Mouse (Mus musculus) layer of hippocampus, postnatal 36 days (tissue): ENCODE results near the gene Exosc5. TPM values are rescaled to one million over a fixed set of nuclear protein-coding genes. Genes with fewer than 3 reads are reported as not detected.
A peak's percentile ranks its signal among the peaks of the same experiment; 100 is the strongest.

Experiments used
- DNase-seq, 2 experiments: peaks; one replicate each; pipeline ENCODE4 v3.0.0; 2022
- total RNA-seq, 2 experiments: library from RNA; stranded (reverse); gene quantifications; 2 replicates each; pipeline ENCODE4 v1.2.3; 2021

Exosc5 gene
- total RNA-seq: 10 to 100 TPM; 28.6 to 28.7 TPM

DNA sequence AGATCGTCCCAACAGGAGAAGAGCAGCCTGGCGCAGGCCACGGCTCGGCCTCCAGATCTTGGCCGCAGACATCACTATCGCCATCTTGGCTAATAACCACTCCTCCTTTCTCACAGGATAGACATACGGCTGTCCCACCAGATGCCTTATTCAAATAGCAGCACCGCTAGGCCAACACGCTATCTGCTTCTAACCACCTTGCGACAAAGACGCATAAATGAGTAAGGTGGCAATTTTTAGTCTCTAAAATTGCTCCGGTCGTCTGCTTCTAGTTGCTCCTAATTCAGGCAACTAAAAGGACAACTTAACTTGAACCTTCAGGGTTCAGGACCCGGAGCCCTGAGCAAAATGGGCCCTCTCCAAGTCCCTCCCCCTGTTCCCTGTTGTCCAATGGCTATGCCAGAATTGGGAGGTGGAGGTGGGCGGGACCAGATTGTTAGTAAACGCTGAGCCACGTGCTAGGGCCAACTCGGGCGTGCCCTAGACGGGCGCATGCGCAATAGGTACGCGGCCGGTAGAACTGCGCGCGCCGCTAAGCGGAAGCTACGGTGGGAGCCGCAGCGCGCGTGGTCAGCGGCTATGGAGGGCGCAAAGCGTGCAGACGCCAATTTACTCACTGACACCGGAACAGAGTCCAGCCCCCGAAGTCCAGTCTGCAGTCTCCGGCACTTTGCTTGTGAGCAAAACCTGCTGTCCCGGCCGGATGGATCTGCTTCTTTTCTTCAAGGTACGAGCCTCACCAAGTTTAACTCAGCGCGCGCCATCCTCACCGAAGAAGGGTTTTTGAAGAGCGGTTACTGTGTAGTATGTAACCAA, at the start of gene Exosc5, which contains the start of gene Bckdha:
Gene Exosc5 (plus strand): TSS at position 508 of the 816 bp plus-strand sequence.
Gene Bckdha (minus strand): TSS at position 325 of the 816 bp plus-strand sequence.
- DNase-seq: peak; percentile 99

GRCm38 (mm10) chr7:25610056-25610455, 48.9 kb upstream of the Exosc5 start:
- no peak for DNase-seq

- no peak for DNase-seq
These were observed 47.5 kb upstream of the Exosc5 start for GRCm38 (mm10) chr7:25611501-25611900.

- DNase-seq: no peak
These were observed 44.9 kb upstream of the Exosc5 start for GRCm38 (mm10) chr7:25614086-25614485.

DNA sequence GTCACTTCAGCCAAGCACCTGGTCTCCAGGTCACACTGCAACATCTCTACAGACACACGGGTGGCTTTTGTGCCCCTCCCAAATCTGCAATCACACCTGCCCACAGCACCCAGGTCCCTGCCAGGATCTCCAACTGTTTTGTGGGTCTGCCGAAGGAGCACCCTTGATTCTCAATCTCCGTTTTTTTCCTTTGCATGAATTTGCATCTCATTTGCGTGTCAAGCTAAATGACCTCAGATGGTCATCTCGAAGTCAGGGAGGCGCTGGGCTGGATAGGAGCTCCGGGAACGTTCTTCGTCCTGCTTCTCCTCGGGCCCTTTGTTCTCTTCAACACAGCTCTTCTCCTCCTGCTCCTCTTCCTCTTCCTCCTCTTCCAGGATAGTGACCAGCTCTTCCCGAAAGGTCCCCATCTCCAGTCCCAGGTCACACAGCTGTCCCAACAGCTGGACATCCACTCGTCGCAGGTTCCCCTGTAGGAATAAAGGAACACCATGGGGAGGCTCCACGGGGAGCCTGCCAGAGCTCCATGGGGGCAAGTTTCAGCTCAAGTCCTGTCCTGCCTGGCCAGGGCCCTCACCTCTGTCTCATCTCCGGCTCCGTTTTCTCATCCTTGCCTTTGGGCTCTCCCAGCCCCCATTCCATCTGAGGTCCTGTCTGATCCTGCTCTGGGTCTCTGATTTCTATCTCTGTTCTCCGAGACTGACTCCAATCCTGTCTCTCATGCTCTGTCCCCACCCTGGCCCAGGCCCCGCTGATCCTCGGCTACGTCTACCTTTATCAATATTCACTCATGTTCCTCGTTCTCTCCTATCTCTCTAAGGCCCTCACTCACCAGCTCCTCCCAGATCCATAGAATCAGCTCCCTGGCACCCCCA, 43.9 kb upstream of the Exosc5 start:
- DNase-seq: no peak

GRCm38 (mm10) chr7:25615706-25616011, 43.3 kb upstream of the Exosc5 start, which contains the start of gene Erich4:
Erich4 (minus strand) TSS chr7:25615892.
- no peak for DNase-seq

- no peak for DNase-seq
These were observed 41.4 kb upstream of the Exosc5 start for GRCm38 (mm10) chr7:25617376-25618160.

GRCm38 (mm10) chr7:25618865-25619721, 39.9 kb upstream of the Exosc5 start, which contains the start of gene Dmac2:
Dmac2 (plus strand) TSS chr7:25619414.
- DNase-seq: peak; percentile 91 to 92

DNA sequence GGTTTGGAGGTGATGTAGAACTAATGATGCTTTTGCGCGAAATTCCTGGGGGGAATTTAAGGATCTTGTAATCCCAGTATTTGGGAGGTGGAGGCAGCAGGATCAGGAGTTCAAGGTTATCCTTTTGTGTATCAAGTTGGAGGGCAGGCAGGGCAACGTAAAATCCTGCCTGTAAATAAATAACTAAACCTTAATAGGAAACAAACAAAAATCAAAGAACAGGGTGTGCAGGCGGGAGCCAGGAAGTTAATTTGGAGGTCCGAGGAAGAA, 39.3 kb upstream of the Exosc5 start:
- DNase-seq: no peak

GRCm38 (mm10) chr7:25620101-25620500, 38.9 kb upstream of the Exosc5 start:
- DNase-seq: no peak

DNA sequence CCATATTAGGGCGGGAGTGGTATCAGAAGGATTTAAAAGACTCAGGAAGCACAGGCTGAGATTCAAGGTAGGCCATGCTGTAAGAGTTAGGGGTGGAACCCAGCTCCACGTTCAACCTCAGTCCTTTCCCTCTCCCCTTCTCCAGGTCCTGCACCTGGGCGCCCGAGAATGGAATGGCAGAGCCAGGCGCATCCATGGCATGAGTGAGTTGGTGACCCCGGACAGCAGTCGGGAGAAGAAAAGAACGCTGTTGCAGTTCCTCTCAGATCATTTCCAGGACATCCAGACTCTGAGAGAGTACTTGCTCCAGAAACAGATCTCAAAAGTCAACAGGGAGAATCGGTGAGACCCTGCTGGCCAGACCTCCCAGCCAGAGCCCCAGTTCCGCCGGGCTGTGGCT, 38.2 kb upstream of the Exosc5 start:
- DNase-seq: no peak

DNA sequence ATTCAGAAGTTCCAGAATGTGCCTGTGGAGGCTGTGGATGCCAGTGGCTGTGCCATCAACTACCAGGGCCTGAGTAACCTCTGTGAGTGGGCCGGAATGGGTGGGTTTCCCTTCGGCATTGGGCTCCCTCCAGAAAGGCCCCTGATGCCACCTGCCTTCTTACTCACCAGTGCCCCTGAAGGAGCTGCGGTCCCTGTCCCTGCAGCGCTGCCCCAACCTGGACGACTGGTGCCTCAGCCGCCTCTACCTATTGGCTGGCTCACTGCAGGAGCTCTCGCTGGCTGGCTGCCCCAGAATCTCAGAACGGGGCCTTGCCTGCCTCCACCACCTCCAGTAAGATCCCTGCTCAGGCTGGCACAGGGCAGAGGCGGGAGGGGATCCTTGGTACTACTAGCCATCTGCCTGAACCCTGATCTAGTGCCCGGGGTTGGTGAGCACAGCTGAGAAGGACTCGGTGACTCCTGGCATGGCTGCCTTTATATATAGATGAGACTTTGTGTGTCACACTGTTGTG, 35.0 kb upstream of the Exosc5 start:
- DNase-seq: no peak

DNA sequence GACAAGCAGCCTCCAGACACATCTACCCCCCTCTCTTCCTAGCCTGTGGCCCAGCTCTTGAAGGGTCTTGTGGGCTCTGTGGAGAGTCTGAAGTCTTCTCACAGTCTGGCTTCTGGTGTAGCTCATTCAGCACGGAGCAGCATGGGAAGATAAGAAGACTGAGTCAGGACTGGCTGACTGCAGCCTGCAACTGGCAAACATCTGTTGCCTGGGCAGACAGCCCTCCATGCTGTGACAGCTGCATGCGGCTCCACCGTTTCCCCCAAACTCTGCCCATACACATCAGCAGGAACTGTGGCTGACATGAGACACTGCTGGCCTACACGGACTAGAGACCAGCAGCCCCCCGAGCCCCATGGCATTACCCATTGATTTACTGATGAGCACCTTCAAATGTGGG, 34.1 kb upstream of the Exosc5 start:
- DNase-seq: no peak

GRCm38 (mm10) chr7:25625594-25626250, 33.2 kb upstream of the Exosc5 start:
- no peak for DNase-seq

GRCm38 (mm10) chr7:25626509-25627430, 32.2 kb upstream of the Exosc5 start, which contains the start of gene B3gnt8:
B3gnt8 (plus strand) TSS chr7:25626654.
- no peak for DNase-seq

- no peak for DNase-seq
These were observed 31.3 kb upstream of the Exosc5 start for GRCm38 (mm10) chr7:25627431-25628322.

DNA sequence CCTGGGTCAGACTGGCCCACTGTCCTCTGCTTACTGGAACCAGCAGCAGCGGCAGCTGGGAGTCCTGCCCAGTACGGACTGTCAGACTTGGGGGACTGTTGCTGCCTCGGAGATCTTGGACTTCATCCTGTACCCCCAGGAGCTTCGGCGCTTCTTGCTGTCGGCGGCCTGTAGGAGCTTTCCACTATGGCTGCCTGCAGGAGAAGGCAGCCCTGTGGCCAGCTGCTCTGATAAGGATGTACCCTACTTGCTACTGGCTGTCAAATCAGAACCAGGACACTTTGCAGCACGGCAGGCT, 30.7 kb upstream of the Exosc5 start:
- no peak for DNase-seq

GRCm38 (mm10) chr7:25632679-25633078, 26.3 kb upstream of the Exosc5 start:
- no peak for DNase-seq

- no peak for DNase-seq
These were observed 22.6 kb upstream of the Exosc5 start for GRCm38 (mm10) chr7:25636373-25636772.
